8 mouse cellular contexts compared by ENCODE assay signal in the genomic region with DNA sequence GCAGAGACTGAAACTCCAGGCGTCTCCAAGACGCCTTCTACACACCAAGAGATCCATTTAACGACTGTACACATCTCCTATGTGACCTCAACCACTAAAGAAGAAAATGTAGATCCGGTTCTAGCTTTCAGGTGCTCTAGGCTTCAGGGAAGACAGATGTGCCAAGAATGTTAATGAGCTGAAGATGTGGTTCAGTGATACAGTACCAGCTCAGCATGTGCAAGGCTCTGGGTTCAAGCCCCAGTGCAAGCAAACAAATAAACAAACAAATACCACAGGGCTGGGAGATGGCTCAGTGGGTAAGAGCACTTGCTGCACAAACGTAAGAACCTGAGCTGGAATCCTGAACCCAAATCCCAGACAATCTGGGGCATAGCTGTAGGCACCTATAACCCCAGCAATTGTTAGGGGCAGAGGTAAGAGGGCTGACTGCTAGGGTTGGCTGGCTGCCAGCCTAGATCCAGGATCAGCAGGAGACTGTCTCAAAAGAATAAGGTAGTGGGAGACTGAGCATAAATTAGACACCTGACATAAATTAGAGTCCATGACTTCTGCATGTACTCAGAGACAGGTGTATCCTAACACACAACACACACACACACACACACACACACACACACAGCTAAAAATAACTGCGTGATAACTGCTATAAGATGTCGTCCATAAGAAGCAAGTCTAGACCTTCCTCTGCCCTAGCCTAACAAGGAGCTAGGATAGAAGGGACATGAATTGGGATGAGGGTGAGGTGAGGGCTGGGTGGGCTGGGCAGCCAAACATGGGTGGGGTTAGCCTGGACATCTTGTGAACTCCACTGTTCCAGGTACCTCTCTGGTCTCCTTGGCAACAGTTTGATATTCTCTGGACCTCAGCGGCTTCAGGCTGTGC.
DNase-seq lines count a peak whose midpoint lies in the region; ATAC-seq and TF ChIP-seq lines count a peak whose summit lies in the region.

No protein-coding gene starts in this region.

- ATAC-seq in CD4-positive, CD25-positive, alpha-beta regulatory T cell, adult 4 months: peak; percentile 5
- ATAC-seq in hindbrain, embryonic 12.5 days (ENCODE audit: low FRiP score): no peak; the same call in 1 of the 2 replicates
- ATAC-seq in liver, postnatal 0 days: no peak

- no peak overlapping the region for H3K9ac ChIP-seq in hindbrain, embryonic 12.5 days
- peak overlapping the region; percentile 1; the same call in 1 of the 2 replicates for H3K9ac ChIP-seq in liver, postnatal 0 days (replicated peaks)

- no peak for TF ChIP-seq EP300 in liver, postnatal 0 days (IDR thresholded peaks at IDR 0.05; ENCODE audit: low read depth)

- H3K4me1 ChIP-seq in hindbrain, embryonic 12.5 days: peaks cover 29% of the 10 kb centered on the region
- peaks cover 32% of the 10 kb centered on the region for H3K4me1 ChIP-seq in liver, postnatal 0 days (ENCODE audit: insufficient read depth)

- H3K4me2 ChIP-seq in hindbrain, embryonic 12.5 days (replicated peaks): peak overlapping the region; percentile 29; the same call in 1 of the 2 replicates
- peak overlapping the region; percentile 56 for H3K4me2 ChIP-seq in liver, postnatal 0 days (ENCODE audit: low read depth, low read length)

- WGBS in hindbrain, embryonic 12.5 days: 81% methylated on average over 8 of the region's 8 CpGs
- 68% methylated on average over 8 of the region's 8 CpGs for WGBS in liver, postnatal 0 days (ENCODE audit: insufficient replicate concordance)

- no peak overlapping the region for H3K4me3 ChIP-seq in hindbrain, embryonic 12.5 days
- no peak overlapping the region for H3K4me3 ChIP-seq in liver, postnatal 0 days (ENCODE audit: low read depth, low read length)

- DNase-seq in CD4-positive helper T cell, adult 2 months (ENCODE audit: low read depth, low spot score): peak; percentile 36
- no peak for DNase-seq in liver, postnatal 0 days
- DNase-seq in testis, postnatal 14 days (ENCODE audit: low spot score): no peak
- DNase-seq in natural killer cell, adult 2 months (ENCODE audit: low spot score in 2 of 2): no peak
- no peak for DNase-seq in right cerebral cortex, adult 2 months (ENCODE audit: low spot score in 2 of 2)
- no peak for DNase-seq in yolk sac, embryonic 10.5 days (ENCODE audit: low spot score)

- H3K36me3 ChIP-seq in hindbrain, embryonic 12.5 days: no peaks in the 10 kb centered on the region
- no peaks in the 10 kb centered on the region; the same call in none of the 2 replicates for H3K36me3 ChIP-seq in liver, postnatal 0 days (replicated peaks; ENCODE audit: insufficient read depth, low read length)

- no peaks in the 10 kb centered on the region for H3K9me3 ChIP-seq in hindbrain, embryonic 12.5 days (replicated peaks)
- H3K9me3 ChIP-seq in liver, postnatal 0 days (ENCODE audit: low read length): no peaks in the 10 kb centered on the region

- no peaks in the 10 kb centered on the region for H3K27me3 ChIP-seq in hindbrain, embryonic 12.5 days
- H3K27me3 ChIP-seq in liver, postnatal 0 days (ENCODE audit: insufficient read depth, low read length): no peaks in the 10 kb centered on the region

- no peak for TF ChIP-seq CTCF in liver, postnatal 0 days (IDR thresholded peaks at IDR 0.05; ENCODE audit: low read depth)

- peak overlapping the region; percentile 84 for H3K27ac ChIP-seq in hindbrain, embryonic 12.5 days
- H3K27ac ChIP-seq in liver, postnatal 0 days (ENCODE audit: low read depth): peak overlapping the region; percentile 89
